Mouse (Mus musculus): Measurements from ENCODE around the gene Sec11a. TPM values are rescaled to one million over a fixed set of nuclear protein-coding genes. Genes with fewer than 3 reads are reported as not detected.
"Not testable (repeated sequence)": the region's sequence is repeated elsewhere in the genome, so short reads cannot be mapped to it uniquely, and the experiment has no call there.

Gene Sec11a
- total RNA-seq (2022), result 10 to 100 TPM; 41.1 to 47.5 (median 41.9) TPM

DNA sequence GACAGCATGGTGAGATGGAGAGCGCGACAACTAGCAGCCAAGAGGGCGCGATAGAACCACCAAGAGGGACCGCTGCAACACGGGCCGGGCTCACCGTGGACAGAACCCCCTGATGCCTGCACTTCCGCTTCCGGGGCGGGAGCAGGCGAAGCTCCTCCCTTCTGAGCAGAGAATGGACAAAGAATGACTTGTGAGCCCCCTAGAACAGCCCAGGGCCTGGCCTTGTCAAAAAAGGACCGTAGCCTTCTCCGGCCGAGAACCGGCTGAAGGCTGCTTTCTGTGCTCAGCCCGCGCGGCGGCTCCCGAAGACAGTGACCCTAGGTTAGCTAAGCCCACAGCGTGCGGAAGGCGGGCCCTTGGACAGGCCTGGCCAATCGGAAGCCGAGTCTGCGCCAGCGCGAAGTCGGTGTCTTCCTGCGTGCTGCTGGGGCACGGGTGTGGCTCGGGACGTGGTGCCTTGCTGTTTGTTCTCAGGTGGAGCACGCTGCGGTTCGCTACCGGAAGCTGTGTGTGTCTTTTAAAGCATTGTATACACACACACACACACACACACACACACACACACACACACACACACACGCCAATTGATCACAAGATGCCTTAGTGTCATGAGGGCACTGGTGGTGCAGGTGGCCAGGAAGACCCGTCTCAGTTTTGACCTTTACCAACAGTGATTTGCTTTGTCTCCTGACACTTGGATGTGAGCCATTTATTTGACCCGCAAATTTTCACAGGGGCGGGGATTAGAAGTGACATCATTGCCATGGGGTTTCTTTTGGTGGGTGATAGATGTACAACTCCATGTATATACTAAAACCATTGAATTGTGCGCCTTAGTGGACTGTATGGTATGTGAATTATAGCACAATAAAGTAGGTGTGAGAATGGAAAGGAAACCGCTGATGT lies at the start of gene Sec11a:
TSS of gene Sec11a (minus strand) at position 336 of the 906 bp plus-strand sequence.
- DNase-seq (ENCODE audit: low spot score in 2 of 2), result peak; percentile 95 to 96

DNA sequence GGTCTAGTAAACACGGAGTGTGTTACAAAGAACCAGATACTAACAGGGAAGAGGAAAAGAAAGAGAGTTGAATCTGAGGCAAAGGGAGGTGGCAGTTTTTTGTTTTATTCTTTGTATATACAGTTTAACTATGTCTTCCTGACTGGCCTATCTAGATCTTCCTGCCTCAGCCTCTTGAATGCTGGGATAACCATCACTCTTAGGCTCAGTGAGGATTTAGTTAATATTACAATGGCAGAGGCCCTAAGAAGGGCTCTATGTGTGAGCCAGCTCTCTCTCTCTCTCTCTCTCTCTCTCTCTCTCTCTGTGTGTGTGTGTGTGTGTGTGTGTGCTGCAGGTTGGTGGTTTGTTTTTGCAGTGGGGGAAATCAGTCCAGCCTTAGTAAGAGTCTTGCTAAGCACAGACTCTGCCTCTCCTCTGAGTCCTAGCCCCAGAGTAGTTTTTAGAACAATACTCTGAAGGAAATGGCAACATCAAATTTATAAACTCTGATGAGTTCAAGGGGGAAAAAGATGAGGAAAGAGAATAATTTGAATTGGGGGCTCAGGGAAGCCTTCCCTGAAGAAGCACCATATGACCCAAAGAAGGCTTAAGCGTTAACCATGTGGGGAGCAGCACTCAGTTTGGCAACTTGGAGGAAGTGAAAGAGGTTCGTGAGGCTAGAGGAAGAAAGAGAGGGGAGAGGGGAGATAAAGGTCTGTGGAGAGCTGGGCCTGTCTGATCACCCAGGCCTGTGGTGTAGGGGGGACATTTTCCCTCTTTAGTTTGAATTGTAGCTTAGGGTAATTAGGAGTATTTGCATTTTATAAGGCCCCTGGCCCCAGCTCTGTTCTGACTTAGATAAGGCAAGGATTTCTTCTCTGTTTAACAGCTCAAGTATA lies 47.9 kb upstream of the Sec11a start:
- no peak for DNase-seq (ENCODE audit: low spot score in 2 of 2)

DNA sequence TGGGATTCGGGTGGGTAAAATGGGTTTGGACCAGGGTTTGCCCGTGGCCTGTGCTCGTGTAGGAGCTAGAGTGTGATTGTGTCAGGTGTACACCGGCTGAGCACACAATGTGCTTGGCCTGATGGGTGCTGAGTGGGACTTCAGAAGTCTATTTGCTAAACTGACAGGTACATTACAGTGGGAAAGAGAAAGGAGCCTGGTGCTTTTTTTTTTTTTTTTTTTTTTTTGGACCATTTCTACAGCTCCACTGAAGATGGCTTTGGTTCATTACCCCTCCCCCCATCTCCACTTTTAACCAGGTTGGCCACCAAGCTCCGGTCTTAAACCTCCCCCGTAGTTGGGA lies 47.1 kb upstream of the Sec11a start:
- no peak for DNase-seq (ENCODE audit: low spot score in 2 of 2)

DNA sequence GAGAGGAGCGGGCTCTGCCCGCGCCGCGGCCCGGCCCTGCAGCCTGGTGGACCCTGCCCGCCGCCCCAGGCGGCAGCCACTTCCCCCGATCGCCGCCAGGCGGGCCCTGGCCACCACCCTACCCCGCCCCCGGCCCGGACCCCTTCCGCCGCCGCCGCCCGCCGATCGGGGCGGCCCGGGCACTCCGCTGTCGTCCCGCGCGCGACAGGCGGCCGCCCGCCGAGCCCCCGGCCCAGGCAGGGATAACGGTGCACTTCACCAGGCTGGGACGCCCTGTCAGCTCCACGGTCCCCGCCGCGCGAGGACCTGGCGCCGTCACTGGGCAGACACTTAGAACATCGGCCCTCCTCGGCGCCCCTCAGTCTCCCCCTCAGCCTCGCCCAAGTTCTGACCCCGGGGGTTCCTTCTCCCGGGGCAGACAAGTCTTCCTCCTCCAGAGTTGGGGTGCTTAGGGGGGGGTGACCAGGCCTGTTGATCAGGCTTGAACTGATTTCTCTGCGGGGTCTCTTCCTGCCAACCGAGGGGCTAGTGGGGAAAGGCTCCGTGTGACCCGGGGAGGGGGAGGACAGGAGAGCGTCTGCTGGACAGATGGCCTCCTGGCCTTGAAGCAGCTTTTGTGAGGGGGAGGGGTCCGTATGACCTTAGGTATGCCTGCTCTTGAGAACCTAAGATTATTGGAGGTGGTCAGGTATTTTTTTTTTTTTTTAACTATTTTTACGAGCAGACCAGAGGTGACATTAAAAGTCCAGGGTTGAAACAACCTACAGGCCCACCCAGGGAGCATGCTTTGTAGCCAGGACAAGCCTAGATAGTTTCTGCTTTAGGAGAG lies 46.5 kb upstream of the Sec11a start:
- DNase-seq (ENCODE audit: low spot score in 2 of 2), result peak; percentile 13 to 16

DNA sequence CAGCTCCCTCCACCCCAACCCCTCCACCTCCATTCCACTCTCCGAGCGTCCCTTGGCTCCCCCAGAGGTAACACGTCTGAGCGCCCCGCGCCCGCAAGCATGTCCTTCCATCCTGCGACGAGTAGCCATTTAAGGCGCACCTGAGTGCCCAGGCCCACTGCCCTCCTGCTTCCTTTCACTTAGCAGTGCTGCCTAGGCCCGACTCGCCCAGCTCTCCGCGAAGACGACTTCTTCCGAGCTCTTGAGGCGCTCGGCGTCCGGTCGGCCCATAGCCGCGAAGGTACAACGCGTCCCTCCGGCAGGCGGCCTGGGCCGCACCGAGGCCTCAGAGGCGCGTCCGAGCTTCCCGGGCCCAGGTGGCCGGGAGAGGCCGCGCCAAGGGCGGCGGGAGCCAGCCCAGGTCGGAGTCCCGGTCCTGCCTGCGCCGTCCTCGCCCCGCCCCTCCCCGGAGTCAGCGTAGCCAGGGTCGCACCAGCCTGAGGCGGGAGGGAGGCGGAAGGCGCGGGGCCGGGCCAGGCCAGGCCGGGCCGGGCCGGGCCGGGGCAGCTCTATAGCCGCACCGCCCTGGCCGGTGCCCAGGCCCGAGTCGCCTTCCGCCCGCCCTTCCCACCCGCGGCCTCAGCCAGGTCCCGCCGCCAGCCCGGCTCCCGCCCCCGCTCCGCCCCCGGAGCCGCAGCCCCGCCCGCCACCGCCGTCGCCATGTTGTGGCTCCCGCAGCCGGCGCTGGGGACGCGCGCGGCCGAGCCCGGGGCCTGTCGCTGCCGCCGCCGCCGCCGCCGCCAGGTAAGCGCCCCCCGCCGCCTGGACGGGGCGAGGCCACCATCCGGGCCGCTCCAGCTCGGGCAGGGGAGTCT lies 45.6 kb upstream of the Sec11a start, which contains the start of gene Zfp592:
TSS of gene Zfp592 (plus strand) at position 702 of the 854 bp plus-strand sequence.
- DNase-seq (ENCODE audit: low spot score in 2 of 2), result peak; percentile 48 to 49

DNA sequence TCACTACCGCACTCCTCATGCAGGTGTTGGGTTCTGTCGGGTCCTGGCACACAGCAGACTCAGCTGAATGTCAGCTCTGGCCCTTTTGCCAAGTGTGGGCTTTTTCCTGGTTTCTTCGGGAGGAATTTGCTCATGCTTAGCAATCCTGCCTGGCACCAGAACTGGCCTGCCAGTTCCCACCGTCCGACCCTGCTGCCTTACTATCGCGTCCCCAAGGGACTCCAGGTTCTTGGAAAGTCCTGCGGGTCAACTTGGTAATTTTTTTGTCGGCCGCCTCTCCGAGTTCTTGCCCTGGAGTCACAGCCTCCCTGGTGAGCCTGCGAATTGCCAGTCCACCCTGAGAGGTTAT lies 45.0 kb upstream of the Sec11a start:
- peak; percentile 10 to 23 for DNase-seq (ENCODE audit: low spot score in 2 of 2)

DNA sequence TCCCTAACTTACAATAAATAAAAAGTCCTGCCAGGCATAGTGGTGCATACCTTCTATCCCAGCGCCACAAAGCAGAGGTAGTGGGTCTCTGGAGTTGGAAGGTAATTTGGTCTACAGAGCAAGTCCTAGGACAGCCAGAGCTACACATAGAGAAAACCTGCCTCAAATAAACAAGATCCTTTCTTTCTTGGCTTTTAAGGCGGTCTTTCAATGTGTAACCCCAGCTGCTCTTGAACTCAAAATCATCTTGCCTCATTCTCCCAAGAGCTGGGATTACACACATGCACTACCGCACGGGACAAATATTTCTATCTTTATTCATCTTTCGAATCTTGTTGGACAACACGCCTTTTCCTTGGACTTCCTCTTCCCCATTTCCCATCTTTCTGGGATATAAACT lies 44.5 kb upstream of the Sec11a start:
- DNase-seq (ENCODE audit: low spot score in 2 of 2), result no peak

DNA sequence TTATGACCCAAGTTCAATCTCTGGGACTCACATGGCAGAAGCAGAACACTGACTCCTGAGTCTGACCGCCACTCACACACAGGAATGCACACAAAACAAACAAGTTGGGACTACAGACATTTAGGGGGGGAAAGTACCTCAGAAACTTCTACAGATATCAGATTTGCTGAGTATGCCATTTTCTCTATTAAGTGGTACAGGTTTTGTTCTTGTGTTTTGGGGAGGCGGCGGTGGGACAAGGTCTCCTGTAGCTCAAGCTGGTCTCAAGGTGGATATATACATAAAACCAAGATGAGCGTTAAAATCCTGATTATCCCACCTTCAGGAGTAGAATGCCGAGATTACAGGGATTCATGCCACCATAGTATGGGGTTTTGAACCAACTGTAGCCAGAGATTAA lies 44.0 kb upstream of the Sec11a start:
- DNase-seq (ENCODE audit: low spot score in 2 of 2), result no peak

DNA sequence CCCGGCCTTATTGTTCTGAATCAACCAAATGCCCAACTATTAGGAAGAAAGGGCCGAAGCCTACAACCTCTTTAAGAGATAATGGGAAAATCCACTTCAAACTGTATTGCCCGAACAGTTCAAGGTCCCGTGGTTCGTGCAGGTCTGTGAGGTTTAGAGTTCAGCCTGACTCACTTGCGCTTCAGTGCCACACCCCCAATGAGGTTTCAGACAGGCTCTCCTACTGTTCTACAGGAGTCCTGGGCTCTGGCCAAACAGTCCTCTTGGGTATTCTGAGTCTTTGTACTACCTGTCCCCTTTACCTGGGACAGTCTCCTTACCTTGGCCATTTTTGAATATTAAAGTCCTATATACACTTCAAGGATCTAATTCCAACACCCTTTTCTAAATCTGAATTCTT lies 42.7 kb upstream of the Sec11a start:
- DNase-seq (ENCODE audit: low spot score in 2 of 2), result no peak

DNA sequence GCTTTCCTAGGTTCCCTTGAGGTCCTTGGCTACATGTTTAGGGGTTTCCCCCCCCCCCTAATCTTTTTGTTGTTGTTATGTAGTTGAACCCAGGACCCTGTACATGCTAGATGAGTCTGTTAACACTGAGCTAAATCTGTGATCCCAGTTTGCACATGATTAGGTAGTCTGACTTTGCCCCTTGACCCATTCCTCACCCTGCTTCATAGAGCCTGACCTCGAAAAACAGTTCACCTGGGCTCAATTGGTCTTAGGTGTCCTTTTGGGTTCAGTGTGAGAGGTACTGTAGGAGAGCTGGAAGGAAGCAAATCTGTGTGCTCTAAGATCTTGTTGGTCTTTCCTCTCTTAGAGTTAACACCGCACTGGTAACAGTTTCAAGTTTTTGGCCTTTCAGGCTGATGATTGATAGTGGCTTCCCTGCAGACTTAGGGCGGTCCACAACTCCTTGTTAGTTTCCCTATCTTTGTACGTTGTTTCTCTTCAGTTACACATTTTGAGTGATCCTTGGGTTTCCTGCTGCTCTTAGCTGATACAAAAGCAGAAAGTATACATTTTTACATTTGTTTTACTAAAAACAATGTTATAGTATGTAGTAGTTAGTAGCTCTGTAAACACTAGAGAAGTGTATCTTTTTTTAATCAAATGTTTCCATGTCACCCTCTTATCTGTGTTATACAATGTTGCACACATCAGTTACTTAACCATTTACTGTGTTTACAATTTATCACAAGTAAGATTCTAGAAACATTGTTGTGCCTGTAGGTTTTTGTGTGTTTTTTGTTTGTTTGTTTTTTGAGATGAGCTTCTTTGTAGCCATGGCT lies 40.4 kb upstream of the Sec11a start:
- DNase-seq (ENCODE audit: low spot score in 2 of 2), result no peak

DNA sequence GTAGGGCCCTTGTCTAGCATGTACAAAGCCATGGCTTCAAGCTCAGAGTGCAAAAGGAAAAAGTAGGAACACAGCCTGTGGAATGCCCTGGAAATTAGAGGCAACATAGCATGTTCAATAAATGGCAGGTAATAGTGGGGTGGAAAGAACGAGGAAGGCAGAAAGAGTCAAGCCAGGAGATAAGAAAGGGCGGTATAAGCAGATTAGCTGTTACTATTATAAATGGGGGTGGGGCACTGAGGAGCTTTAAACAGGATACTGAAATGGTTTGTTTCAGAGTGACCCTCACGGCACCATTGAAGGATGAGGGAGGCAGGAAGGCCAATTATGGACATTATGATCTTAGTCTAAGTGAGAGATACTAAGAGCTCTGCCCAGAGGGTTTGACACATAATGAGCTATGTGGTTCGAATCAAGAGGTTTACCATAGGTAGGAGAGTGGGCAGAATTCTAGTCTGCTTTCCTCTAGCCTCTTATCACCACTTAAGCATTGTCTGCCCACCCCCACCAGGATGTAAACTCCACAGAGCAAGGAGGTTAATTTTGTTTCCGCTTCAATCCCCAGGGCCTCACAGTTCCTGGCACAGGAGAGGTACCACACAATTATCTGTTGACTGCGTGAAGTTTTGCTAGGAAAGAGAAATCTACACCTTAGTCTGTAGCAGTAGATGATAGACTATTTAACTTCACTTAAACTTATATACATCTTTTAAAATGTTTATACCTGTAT lies 39.0 kb upstream of the Sec11a start:
- DNase-seq (ENCODE audit: low spot score in 2 of 2), result no peak

DNA sequence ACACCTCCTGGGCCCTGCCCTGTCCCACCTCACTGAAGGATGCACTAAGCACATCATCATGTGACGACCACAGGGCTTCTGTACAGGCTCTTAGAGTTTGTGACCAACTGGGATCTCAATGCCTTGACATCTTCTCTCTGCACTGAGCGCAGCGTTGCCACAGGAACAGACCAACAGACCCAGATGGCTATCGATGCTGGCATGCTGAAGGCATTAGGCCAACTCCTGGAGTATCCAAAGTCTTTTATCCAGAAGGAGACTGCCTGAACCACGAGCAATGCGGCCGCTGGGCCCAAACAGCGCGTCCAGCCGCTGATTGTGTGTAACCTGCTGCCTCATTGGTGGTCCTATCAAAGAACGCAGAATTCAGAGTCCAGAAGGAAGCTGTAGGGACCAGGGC lies 33.0 kb upstream of the Sec11a start:
- DNase-seq (ENCODE audit: low spot score in 2 of 2), result no peak

DNA sequence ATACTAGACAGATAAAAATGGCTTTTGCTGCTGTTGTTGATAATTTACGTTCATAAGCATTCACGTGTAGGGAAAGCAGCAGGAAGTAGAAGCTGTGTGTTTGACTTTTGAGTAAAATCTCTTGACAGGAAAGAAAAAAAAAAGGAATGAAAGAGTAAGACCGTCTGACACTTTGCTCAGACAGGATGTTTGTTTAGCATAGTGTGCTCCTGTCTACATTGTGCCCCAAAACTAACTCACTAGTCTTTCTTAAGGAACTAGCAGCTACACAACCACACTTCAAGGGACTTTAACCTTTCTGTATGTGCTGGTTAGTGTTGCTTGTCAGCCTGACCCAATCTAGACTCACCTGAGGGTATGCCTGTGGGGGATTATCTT lies 26.0 kb upstream of the Sec11a start:
- DNase-seq (ENCODE audit: low spot score in 2 of 2), result not testable (repeated sequence)

DNA sequence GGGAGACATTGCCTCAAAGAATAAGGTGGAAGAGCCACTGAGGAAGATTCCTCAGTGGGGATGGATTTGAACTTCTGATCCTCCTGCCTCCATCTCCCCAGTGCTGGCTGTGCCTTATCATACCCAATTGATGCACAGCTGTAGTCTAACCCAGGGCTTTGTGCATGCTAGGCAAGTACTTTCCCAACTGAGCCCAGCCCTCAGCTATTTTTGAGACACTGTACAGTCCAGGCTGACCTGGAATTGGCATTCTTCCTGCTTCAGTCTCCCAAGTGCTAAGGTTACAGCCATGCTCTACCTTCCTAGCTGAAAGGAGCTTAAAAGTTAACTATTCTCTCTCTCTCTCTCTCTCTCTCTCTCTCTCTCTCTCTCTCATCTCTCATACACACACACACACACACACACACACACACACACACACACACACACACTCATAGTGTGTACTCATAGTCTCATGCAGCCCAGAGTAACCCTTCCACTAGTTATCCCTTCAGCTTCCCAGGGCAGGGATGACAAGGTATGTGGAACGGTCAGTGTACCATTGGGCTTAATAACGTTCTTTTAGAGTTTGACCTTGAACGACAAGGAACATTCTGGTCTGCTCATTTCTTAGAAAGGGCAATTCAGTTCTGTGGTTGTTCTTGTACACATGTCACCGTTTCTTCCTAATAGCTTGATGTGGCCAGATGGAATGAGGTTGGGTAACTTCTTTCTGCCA lies 25.5 kb upstream of the Sec11a start:
- not testable (repeated sequence) for DNase-seq (ENCODE audit: low spot score in 2 of 2)

DNA sequence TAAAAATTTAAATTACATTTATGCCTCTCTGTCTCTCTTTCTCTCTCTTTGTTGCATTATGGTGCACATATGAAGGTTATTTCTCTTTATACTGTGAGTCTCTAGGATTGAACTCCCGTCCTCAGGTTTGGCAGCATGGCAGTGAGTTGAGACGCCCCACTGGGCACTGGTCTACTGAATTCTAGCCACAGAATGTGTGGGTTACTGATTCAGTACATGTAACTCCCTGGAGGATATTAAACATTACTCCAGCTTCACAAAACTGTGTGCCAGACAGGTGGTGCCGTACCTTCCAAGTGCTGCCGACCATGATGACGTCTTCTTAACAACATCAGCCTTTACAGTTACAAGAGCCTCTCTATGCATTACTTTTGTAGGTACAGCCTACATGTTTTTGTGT lies 24.5 kb upstream of the Sec11a start:
- no peak for DNase-seq (ENCODE audit: low spot score in 2 of 2)

DNA sequence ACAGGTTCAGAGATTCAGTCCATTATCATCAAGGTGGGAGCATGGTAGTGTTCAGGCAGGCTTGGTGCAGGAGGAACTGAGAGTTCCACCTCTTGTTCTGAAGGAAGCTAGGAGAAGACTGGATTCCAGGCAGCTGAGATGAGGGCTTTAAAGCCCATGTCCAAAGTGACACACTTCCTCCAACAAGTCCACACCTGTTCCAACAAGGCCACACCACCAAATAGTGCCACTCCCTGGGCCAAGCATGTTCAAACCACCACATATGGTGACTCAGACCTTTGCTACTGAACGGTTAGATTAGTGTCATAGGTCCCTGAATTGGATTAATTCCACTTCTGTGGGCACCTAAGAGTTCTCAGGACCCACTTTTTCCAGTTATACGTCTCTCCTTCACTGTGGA lies 23.8 kb upstream of the Sec11a start:
- no peak for DNase-seq (ENCODE audit: low spot score in 2 of 2)

DNA sequence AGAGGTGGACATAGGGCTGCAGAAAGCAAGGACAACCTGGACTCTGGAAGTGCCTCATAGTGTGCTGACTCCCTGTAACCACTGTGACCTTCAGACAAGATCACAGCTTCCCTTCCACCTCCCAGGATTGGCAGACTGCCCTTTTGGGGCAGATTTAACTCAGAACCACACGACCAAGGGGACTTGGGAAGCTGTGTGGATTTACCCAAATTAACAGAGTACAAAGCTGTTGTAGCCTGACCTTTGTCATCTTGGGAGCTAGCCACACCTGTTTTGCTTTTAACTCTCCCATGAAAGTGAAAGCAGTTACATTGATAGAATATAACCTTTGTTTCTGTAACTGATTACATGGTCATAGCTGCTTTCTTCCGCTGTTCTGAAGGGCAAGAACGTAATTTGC lies 23.3 kb upstream of the Sec11a start:
- DNase-seq (ENCODE audit: low spot score in 2 of 2), result no peak

DNA sequence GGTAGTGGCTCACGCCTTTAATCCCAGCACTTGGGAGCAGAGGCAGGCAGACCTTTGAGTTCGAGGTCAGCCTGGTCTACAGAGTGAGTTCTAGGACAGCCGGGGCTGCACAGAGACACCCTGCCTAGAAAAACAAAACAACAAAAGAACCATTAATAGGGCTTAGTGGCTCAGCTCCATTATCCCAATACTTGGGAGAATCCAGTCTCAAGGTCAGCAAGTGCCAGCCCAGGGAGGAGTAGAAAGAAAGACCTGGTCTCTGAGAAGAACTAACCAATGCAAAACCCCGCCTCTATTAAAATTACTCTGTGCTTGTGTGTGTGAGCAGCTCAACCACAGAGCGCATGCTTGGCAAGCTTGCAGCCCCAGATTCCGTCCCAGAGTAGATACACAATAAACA lies 15.2 kb upstream of the Sec11a start:
- DNase-seq (ENCODE audit: low spot score in 2 of 2), result no peak

Measured in left cerebral cortex, adult 8-10 months (tissue).